Mouse (Mus musculus) stomach, postnatal 0 days (tissue): ENCODE results near the gene B4galnt2.

ENCODE experiments used
- CTCF ChIP-seq: IDR thresholded peaks from 2 replicates; pipeline ENCODE4 v1.5.1; 2016; ENCODE audit warnings: antibody characterized with exemption, low read depth, mild to moderate bottlenecking, moderate library complexity
- EP300 ChIP-seq: optimal IDR thresholded peaks from 2 replicates; pipeline ENCODE3; 2016; ENCODE audit warnings: antibody characterized with exemption

- TF ChIP-seq CTCF (peak; percentile 47), EP300 (no peak)
Observed at GRCm38 (mm10) chr11:95831641-95832040, 83.0 kb downstream of the B4galnt2 start.
